Mouse (Mus musculus): ENCODE data around the gene Man1c1. TPM values are rescaled to one million over a fixed set of nuclear protein-coding genes. Genes with fewer than 3 reads are reported as not detected.

Gene Man1c1
- total and polyA plus RNA-seq, 2 experiments from 2014 or later: 3.8 to 14.8 TPM

DNA sequence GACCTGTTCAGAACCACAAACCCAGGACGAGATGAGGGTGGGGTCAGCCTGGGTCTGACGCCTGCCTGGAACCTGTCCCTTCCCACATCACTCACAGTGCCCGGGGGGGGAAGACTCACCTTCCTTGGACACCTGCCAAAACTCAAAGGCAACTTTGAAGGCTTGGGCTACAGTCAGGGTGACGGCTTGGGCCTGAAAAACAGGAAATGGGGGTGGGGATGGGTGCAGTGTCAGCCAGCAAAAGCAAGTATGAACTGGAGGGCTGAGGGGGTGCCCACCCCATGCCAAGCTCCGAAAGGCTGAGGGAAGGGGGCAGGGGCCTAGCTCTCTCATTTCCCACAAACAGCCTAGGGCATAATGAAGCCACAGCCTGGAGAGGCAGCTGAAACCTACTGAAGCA is 46.2 kb upstream of the Man1c1 start:
- ATAC-seq (ENCODE audit: insufficient read depth, low read depth) (no peak), DNase-seq (ENCODE audit: low spot score) (no peak)
- no peaks in the 10 kb centered on the region for H3K9me3 ChIP-seq (replicated peaks; ENCODE audit: control insufficient read depth, low read length)
- H3K27ac ChIP-seq (ENCODE audit: low read depth): no peak overlapping the region
- H3K4me2 ChIP-seq (ENCODE audit: low read depth, low read length): no peak overlapping the region
- peaks cover 13% of the 10 kb centered on the region; the same call in 1 of the 2 replicates for H3K4me1 ChIP-seq (ENCODE audit: control insufficient read depth, insufficient read depth)
- peaks cover 53% of the 10 kb centered on the region for H3K36me3 ChIP-seq (replicated peaks; ENCODE audit: control insufficient read depth, insufficient read depth, low read length)
- H3K27me3 ChIP-seq (ENCODE audit: control insufficient read depth, insufficient read depth, low read length): no peaks in the 10 kb centered on the region
- no peak overlapping the region for H3K4me3 ChIP-seq (ENCODE audit: low read depth, low read length)
- 55% methylated on average over 5 of the region's 5 CpGs for WGBS
- TF ChIP-seq CTCF (IDR thresholded peaks at IDR 0.05; ENCODE audit: low read depth): no peak
- no peak overlapping the region for H3K9ac ChIP-seq (replicated peaks; ENCODE audit: low read depth, low read length)

DNA sequence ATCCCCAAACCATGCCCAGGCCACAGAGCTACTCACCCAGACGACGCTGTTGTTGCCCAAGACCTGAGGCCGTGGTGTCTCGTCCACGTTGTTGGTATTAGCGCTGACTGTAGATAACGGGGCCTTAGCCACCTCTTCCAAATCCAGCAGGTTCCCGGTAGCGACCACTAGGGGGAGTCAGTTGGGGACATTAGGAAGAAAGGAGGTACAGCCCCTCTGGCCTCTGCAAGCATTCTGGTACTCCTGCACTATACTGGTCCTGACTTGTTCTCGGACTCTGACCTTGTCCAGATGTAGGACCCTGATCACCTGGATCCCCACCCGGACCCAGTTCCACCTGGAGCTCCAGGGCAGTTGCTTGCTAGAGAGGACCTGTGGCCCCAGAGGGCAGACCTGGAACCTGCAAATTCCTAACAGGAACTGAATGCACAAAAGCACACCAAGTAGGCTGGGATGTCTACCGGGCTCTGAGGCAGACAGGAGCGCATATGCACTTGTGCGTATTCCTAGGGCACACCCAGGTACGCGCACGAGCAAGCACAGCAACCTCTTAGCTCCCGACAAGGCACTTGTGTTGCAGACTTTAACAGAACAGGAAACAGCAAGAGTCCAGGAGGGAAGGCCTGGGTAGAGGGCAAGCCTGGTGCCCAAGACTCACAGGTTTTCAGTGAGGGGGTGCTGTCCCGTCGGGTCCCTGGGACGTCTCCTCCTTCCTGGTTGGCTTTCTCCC is 45.4 kb upstream of the Man1c1 start:
- WGBS: 67% methylated on average over 21 of the region's 21 CpGs
- ATAC-seq (ENCODE audit: insufficient read depth, low read depth): no peak
- Histone ChIP-seq H3K9ac (replicated peaks; ENCODE audit: low read depth, low read length) (no peak overlapping the region), H3K4me2 (ENCODE audit: low read depth, low read length) (no peak overlapping the region), H3K27ac (ENCODE audit: low read depth) (no peak overlapping the region), H3K4me1 (ENCODE audit: control insufficient read depth, insufficient read depth) (peaks cover 9% of the 10 kb centered on the region; the same call in 1 of the 2 replicates), H3K9me3 (replicated peaks; ENCODE audit: control insufficient read depth, low read length) (no peaks in the 10 kb centered on the region), H3K27me3 (ENCODE audit: control insufficient read depth, insufficient read depth, low read length) (no peaks in the 10 kb centered on the region), H3K36me3 (replicated peaks; ENCODE audit: control insufficient read depth, insufficient read depth, low read length) (peaks cover 49% of the 10 kb centered on the region), H3K4me3 (ENCODE audit: low read depth, low read length) (no peak overlapping the region)
- no peak for DNase-seq (ENCODE audit: low spot score)
- TF ChIP-seq EP300 (IDR thresholded peaks at IDR 0.05; ENCODE audit: low read depth) (no peak), CTCF (IDR thresholded peaks at IDR 0.05; ENCODE audit: low read depth) (peak; percentile 39)

- H3K4me1 ChIP-seq (ENCODE audit: control insufficient read depth, insufficient read depth): peaks cover 7% of the 10 kb centered on the region; the same call in 1 of the 2 replicates
- DNase-seq (ENCODE audit: low spot score) (no peak), ATAC-seq (ENCODE audit: insufficient read depth, low read depth) (no peak)
- no peak overlapping the region for H3K4me3 ChIP-seq (ENCODE audit: low read depth, low read length)
- H3K9ac ChIP-seq (replicated peaks; ENCODE audit: low read depth, low read length): no peak overlapping the region
- WGBS: 83% methylated on average over 16 of the region's 16 CpGs
- no peaks in the 10 kb centered on the region for H3K27me3 ChIP-seq (ENCODE audit: control insufficient read depth, insufficient read depth, low read length)
- TF ChIP-seq CTCF (IDR thresholded peaks at IDR 0.05; ENCODE audit: low read depth) (peak; percentile 32), EP300 (IDR thresholded peaks at IDR 0.05; ENCODE audit: low read depth) (no peak)
- H3K36me3 ChIP-seq (replicated peaks; ENCODE audit: control insufficient read depth, insufficient read depth, low read length): peaks cover 46% of the 10 kb centered on the region
- no peak overlapping the region for H3K27ac ChIP-seq (ENCODE audit: low read depth)
- no peak overlapping the region for H3K4me2 ChIP-seq (ENCODE audit: low read depth, low read length)
- H3K9me3 ChIP-seq (replicated peaks; ENCODE audit: control insufficient read depth, low read length): no peaks in the 10 kb centered on the region
These were observed 42.0 kb upstream of the Man1c1 start for GRCm38 (mm10) chr4:134745900-134746661.

- Histone ChIP-seq H3K27me3 (ENCODE audit: control insufficient read depth, insufficient read depth, low read length) (no peaks in the 10 kb centered on the region), H3K4me3 (ENCODE audit: low read depth, low read length) (no peak overlapping the region), H3K4me1 (ENCODE audit: control insufficient read depth, insufficient read depth) (0 out of 2 replicates have a peak, but pooled peaks cover 5% of the 10 kb centered on the region), H3K27ac (ENCODE audit: low read depth) (no peak overlapping the region), H3K4me2 (ENCODE audit: low read depth, low read length) (no peak overlapping the region), H3K36me3 (replicated peaks; ENCODE audit: control insufficient read depth, insufficient read depth, low read length) (peaks cover 37% of the 10 kb centered on the region), H3K9ac (replicated peaks; ENCODE audit: low read depth, low read length) (no peak overlapping the region), H3K9me3 (replicated peaks; ENCODE audit: control insufficient read depth, low read length) (no peaks in the 10 kb centered on the region)
- DNase-seq (ENCODE audit: low spot score) (no peak), ATAC-seq (ENCODE audit: insufficient read depth, low read depth) (no peak; the same call in 1 of the 2 replicates)
- TF ChIP-seq CTCF (IDR thresholded peaks at IDR 0.05; ENCODE audit: low read depth) (no peak), EP300 (IDR thresholded peaks at IDR 0.05; ENCODE audit: low read depth) (no peak)
- WGBS: 56% methylated on average over 16 of the region's 16 CpGs
These were observed 40.0 kb upstream of the Man1c1 start for GRCm38 (mm10) chr4:134743881-134744633.

- no peak for DNase-seq (ENCODE audit: low spot score)
- no peak for TF ChIP-seq CTCF (IDR thresholded peaks at IDR 0.05; ENCODE audit: low read depth)
- TF ChIP-seq EP300 (IDR thresholded peaks at IDR 0.05; ENCODE audit: low read depth): no peak
- Histone ChIP-seq H3K36me3 (replicated peaks; ENCODE audit: control insufficient read depth, insufficient read depth, low read length) (peaks cover 18% of the 10 kb centered on the region), H3K4me3 (ENCODE audit: low read depth, low read length) (no peak overlapping the region), H3K27ac (ENCODE audit: low read depth) (no peak overlapping the region), H3K9ac (replicated peaks; ENCODE audit: low read depth, low read length) (no peak overlapping the region), H3K27me3 (ENCODE audit: control insufficient read depth, insufficient read depth, low read length) (no peaks in the 10 kb centered on the region), H3K9me3 (replicated peaks; ENCODE audit: control insufficient read depth, low read length) (no peaks in the 10 kb centered on the region), H3K4me2 (ENCODE audit: low read depth, low read length) (no peak overlapping the region), H3K4me1 (ENCODE audit: control insufficient read depth, insufficient read depth) (0 out of 2 replicates have a peak, but pooled peaks cover 5% of the 10 kb centered on the region)
- 65% methylated on average over 8 of the region's 8 CpGs for WGBS
- ATAC-seq (ENCODE audit: insufficient read depth, low read depth): no peak
These were observed 37.9 kb upstream of the Man1c1 start for GRCm38 (mm10) chr4:134741949-134742348.
